Mouse (Mus musculus): Measurements from ENCODE around the gene Pde4dip.

Pde4dip gene

DNA sequence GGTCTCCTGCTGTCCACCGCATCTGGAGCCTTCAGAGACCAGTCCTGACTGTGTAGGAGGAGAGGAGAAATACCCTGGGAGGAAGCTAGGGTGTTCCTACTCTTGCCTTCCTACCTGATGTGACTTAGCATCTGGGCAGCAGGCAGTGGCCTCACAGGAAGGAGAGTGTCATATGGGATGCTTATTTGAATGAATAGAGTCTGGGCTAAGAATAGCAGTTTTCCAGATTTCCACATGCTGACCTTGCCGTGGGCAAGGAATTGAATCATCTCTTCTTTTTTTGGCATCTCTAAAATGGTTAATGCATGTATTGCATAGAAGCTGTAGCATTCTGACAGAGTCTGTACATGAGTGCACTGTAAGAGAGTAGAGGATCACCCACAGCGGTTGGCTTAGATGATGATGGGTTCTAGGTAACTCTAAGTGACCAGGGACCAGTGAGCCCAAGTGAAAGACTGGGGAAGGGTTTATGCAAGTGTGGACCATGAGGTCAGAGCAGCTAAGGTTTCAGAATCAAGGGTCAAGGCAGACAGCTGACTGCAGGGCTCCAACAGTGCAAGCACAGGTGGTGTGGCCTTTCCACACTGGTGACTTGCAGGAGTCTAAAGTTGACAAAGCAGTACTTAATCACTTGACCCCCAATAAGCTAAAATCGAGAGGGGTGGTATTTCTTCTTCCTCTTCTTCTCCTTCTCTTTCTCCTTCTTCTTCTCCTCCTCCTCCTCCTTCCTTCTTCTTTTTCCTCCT is 202.0 kb downstream of the Pde4dip start:
- DNase-seq (ENCODE audit: low spot score), result no peak

DNA sequence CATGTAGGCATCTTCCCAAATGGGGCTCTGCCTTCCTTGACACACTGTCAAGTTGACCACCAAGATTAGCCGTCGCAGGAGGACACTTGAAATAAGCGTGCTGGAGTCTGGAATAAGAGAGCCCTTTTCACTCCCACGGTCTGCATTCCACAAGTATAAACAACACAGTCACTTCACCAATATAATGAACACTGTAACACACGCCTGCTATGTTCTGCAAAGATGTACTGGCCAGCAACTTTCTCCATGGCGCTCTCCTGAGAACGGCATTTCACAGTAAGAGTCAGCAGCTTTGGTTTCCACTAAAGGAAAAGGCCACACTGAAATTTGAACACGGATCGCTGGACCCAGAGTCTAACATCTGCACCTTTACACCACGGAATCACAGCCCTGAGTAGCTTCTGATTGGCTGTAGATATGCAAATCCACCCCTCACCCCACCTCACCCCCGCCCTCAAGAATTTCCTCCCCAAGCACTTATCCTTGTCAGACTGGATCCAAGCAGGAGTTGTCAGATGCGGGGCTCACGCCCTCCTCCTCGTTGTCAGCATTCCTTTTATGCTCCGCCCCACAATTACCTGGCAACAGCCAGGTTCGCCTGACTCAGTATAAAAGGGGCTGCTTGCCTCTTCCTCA is 204.8 kb downstream of the Pde4dip start:
- DNase-seq (ENCODE audit: low spot score), result no peak

DNA sequence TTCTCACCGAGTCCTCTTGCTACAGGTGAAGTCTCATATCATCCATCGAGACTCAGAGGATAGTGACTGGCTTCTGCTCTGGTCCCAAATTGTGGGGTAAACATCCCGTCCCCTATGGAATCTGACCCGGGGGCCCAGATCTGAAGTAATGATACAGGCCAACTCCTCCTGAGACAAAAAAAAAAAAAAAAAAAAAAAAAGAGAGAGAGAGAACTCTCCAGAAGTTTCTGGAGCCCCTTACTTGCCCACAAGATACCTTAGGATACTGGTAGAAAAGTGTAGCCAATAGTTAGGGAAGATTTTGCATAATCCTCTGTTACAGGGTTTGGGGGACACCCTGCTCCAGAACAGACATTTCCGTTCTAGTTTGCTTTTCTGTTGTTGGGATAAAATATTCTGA is 205.9 kb downstream of the Pde4dip start:
- DNase-seq (ENCODE audit: low spot score), result no peak

DNA sequence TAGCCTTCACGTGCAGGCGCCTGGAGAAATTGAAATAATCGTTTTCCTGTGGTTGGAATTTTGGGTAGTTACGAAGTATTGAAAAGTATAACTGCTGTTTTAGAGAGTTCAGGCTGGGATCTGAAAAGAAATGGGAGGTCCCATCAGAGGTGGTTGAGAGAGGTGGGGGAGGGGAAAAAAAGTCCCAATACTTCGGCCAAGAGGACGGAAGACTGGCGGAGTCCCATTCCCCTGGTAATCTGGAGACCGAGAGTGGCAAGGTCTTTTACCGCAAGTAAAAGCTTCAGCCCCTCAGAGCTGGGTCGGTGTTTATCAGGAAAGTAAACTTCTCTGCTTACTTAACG is 206.4 kb downstream of the Pde4dip start:
- no peak for DNase-seq (ENCODE audit: low spot score)

DNA sequence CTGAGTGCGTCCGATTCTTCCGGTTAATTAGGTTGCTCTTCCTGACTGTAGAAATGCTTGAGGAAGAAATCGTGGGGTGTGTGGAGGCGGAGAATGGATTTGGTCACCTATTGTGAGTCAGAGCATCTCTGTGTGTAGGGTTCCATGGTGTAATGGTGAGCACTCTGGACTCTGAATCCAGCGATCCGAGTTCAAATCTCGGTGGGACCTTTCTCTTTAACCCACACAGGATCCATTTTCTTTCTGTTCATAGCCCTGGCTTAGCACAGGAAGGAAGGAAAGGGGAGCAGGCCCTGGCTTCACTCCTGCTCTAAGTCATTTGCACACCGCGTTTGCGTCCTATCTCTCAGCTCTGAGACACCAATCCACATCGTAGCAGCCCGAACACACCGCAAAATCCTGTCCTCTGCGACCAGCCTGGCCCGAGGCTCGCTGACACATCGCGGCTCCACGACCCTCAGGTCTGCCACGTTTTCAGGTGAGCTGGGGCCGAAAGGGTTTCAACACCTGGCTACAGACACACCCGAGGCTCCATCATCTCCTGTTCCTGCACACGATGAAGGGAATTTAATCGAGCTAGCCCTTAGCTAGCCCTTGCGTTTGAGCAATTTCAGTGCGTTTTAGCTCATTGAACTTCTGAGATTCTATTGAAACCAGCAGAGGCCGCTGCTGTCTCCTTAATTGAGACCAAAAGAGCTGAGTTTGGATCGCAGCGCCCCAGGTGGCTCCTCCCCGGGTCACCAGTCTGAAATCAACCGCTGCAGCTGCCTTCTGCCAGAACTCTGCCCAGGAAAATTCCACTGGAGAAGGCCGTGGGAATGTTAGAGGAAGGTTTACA is 207.0 kb downstream of the Pde4dip start:
- peak; percentile 49 for DNase-seq (ENCODE audit: low spot score)

DNA sequence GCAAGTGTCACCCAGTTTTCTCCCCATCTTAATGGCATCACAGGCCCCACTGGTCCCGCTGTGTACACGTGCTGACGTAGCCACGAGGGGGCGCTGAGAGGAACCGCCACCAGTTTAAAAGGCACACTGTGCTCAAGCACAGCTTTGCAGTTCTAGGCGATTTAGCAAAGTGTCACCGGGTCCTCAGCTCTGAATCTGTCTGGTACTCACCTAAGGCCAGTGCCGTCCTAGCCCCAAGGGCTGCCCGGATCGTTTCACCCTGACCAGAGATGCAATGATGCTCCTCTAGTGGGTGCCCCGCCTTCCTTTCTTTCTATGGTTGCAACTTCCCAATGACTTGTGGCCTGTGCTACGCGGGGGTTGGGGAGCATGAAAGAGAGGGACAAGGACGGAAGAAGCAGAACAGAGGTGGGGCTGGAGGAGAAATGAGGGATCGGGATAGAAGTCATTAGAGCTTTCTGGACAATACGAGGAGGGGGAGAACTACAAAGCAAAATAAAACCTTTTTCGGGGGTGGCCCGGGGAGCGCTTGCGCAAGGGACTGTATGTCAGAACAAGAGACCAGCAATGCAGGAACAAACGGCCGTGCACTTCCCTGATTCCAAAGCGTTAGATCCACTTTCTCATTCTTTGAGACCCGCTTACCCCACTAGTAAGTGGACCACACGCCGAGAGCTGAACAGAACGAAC is 207.7 kb downstream of the Pde4dip start:
- DNase-seq (ENCODE audit: low spot score), result peak; percentile 68

DNA sequence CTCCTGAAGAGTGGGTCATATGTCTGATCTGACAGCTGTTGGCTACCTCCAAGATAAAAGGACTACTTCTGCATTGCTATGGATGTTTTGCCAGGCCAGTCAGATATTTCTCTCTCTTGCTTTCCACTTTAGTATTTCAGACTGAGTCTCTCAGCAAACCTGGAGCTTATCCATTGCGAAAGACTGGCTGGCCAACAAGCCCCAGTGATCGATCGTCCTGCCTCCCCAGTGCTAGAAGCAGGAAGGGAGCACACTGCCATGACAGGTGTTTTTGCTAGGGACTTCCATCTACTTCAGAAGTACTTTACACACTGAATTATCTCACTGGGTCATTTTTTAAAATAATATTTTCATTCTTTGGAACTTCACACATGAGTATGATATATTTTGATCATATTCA is 210.1 kb downstream of the Pde4dip start:
- no peak for DNase-seq (ENCODE audit: low spot score)

DNA sequence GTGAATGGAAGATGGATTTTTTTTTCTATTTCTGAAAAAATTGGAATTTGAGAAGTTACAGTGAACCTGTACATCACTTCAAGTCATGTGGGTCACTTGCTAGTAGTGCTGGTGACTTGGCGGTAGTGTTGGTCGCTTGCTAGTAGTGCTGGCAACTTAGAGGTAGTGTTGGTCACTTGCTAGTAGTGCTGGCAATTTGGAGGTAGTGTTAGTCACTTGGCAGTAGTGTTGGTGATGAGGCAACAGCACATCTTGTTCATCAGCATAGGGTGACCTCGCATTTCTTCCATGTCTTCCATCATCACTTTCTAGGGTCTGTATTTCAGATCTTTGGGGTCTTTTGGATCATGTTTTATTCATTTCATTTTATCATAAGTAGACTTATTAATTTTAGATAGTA is 212.4 kb downstream of the Pde4dip start:
- DNase-seq (ENCODE audit: low spot score), result no peak

DNA sequence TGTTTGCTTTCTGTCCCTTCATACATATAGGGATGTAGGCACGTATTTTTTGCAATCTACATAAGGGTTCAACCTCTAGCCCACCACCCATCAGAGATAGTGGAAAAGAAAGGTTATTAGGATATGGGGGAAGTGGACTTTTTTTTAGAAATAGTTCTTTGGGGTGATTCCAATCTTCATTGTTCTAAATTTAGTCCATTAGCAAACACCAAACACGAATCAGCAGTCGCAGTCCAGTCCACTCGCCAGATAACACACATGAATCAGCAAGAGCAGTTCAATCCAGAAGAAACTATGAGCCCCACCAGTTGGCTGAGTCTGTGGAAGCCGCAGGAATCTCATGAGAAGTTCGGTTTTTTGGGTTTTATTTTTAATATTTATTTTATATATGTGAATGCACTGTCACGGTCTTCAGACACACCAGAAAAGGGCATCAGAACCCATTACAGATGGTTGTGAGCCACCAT is 213.8 kb downstream of the Pde4dip start, which contains the start of gene Gm17651:
Gene Gm17651 (minus strand): TSS at position 51 of the 467 bp plus-strand sequence.
- DNase-seq (ENCODE audit: low spot score), result no peak

DNA sequence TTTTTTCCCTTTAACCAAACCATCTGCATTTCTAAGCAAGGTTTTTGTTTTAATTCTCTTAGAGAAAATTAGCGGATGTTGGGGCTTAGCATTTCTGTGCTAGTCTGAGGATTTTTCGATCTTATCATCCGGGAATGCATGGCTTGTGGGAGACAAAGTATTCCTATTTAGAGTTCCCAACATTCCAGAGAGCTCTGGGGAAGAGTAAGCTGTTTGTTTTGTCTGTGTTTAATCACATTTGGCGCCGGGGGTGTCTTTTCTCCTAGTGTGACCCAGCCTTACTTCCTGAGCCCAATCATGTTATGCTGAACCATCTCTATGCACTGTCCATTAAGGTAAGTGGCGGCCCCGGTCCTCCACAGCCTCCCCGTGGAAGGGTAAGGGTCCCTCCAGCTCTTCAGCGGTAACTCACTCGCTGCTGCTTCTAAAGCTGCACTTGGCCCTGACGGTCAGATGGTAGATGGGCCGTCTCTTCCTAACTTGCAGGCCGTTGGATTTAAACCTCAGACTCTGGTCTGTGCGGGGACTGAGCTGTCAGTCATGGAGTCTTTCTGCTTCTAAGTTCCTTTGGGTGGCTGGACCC is 221.3 kb downstream of the Pde4dip start:
- no peak for DNase-seq (ENCODE audit: low spot score)

DNA sequence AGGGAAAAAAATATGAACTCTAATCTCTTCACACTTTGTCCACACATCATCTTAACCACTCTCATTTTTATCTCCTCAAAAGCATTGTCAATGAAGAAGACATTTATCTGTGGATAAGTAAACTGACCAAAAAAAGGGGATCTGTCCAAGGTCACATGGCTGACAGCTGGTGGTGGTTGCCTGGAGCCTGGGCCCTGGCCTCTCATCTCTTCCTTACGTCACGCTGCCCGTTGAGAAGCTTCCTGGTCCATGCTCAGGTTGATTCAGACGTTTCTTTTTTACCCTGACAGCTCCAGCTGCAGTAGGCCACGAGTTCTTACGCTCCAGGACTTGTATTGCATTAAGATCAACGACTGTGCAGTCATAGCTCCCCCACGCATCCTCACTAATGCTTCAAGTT is 222.4 kb downstream of the Pde4dip start:
- DNase-seq (ENCODE audit: low spot score), result no peak

DNA sequence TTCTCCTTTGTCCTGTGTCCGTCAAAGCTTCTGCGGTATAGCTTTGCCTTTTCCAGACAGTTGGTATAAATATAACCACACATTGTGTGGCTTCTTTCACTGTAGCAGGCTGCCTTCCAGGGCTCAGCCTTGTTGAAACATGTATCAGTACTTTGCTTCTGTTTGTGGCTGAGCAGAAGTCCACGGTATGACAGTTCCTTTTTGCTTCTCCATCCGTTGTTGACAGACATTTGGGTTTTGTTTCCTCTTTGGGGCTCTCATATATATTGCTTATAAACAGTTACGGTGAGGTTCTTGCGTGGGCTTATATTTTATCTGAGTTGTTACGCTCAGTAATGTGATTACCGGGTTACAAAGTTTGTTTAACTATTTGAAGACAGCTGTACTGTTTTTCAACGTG is 223.0 kb downstream of the Pde4dip start:
- no peak for DNase-seq (ENCODE audit: low spot score)

DNA sequence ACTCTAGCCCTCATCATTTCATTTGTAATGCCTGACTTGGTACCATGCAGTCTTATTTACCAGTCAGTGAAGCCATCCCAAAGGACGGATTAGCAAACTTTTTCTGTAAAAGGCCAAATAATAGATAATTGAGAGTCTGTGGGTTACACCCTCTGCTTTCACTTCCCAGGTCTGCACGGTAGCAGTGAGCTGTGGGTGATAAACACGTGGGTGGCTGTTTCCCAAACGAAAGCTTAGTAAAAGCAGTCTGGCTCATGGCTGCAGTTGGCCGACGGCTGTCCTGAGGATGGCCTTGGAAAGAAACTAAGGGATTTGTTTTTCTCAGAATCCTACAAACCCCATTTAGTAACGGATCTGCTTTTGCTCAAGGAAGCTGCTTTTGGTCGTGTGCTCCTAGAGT is 227.3 kb downstream of the Pde4dip start:
- DNase-seq (ENCODE audit: low spot score), result peak; percentile 6

DNA sequence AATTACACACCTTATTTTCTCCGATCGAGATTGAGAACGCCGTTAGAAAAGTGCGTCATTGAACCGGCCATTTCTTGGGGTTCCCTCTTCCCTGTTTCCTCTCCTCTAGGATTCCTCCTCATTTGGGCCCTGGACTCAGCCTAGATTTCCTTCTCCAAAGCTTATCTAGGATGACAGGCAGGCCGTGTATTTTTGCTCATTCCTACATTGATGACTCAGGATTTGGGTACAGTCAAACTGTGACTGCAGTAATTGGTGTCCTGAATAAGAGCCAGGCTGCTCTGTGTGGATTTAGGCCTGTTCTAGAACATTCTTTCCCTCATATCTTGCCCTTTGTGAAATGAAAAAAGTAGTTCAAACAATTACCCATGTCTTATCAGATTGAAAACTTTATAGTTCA is 228.8 kb downstream of the Pde4dip start:
- DNase-seq (ENCODE audit: low spot score), result no peak

DNA sequence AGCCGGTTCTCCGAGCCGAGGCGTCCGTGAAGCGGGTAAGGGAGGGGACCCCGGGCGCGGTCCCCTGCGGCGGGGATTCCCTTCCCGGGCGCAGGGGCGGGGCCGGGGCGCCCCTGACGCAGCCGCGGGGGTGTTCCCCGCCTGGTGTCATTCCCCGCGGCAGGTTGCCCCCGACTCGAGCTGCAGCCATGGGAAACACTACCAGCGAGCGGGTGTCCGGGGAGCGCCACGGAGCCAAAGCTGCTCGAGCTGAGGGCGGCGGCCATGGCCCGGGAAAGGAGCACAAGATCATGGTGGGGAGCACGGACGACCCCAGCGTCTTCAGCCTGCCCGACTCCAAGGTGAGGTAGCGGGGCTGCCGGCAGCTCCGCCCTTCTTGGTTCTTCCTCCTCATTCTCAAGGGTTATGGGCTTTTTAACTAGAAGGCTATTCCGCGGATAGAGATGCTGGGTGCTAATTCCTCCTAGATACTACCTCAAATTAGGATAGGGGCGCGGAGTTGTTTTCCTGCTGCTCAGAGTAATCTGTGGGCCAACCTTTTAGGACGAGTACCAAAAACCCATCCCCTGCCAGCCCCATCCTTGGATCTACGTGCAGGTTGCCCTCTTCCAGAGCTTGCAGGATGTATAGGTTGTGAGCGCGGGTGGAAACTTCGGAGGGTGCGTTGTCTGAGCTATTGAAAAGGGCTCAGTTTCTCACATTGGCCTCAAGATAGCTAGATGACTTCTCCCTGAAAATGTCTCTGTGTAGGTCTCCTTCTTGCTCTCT is 229.9 kb downstream of the Pde4dip start:
- peak; percentile 10 for DNase-seq (ENCODE audit: low spot score)

DNA sequence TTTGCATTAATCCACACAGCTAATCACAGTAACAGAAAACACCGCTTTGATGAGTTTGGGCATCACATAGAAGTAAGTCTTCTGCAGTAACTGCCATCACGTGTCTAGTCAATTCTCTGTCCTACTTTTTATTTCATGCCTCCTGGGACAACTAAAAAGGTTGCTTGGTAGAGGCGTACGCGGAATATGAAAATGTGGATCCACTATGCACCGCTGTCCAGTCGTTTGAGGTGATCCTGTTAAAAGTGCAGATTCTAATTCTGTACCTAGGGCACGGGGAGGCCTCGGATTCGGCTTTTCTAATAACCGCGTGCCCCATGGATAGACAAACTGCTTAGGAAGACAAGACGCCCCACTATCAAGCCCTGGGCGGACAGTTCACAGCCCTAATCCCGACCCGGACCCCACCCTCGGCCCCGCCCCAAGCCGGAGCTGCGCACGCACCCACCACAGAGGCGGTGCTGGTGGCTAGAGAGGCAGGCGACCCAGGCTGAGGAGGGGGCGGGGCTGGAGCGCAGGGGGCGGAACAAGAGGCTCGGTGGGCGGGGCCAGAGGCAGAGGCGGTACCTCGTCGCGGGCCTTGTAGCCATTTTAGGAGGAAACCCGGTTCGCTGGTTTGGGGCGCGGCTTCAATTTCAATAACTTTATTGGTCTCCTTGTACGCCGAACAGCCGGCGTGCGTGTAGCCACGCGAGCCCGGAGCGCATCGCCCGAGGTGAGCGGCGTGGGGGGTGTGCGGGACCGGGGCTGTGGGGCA is 230.7 kb downstream of the Pde4dip start, which contains the start of gene Prkab2:
Gene Prkab2 (plus strand): TSS at position 539 of the 757 bp plus-strand sequence.
- peak; percentile 96 for DNase-seq (ENCODE audit: low spot score)

DNA sequence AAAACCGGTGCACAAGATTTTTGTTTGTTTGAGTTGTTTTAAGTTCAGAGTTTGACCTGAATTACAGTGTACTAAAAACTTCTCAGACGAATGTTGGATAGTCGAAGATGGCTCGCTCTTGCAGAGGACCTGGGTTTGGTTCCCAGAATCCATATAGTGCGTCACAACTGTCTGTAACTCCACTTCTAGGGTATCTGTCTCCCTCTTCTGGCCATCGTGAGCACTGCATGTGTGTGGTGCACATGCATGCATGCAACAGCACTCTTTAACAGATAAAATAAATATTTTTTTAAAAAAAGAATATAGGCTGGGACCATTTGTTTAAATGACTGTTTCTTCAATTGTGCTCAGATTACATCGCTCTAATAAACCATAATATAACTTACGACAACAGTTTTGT is 233.6 kb downstream of the Pde4dip start:
- peak; percentile 27 for DNase-seq (ENCODE audit: low spot score)

DNA sequence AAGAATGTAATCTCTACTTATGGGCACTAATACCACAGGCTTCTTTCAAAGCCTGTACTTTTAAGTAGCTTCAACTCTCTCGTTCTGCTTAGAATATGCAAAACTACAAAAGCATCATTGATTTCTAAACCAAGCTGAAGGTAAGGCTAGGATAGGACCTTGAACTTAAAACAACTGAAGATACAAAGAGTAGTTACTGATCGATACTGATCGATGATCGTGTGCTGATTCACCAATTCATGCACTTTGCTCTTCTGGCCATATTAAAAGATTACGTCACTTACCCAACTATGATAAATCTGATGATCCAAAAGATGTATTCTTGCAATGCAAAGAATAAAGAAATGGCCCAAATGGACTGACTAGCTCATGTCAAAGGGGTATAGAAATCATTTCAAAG is 234.7 kb downstream of the Pde4dip start:
- no peak for DNase-seq (ENCODE audit: low spot score)

DNA sequence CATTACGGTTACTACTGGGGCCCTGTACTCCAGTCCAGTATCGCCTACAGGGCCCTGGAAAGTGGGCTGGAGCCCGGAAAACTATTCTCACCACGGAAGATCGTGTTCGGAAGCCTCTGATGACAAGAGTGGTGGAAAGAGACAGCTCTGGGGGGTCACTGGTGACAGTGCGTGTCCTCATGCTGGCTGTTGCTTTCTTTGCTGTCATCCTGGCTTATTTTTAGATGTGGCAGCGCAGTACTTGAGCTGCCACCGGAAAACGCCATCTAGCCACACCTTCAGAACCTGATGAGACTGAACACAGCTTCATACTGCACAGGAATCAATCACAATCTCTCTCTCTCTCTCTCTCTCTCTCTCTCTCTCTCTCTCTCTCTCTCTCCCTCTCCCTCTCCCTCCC is 236.9 kb downstream of the Pde4dip start:
- DNase-seq (ENCODE audit: low spot score), result no peak

DNA sequence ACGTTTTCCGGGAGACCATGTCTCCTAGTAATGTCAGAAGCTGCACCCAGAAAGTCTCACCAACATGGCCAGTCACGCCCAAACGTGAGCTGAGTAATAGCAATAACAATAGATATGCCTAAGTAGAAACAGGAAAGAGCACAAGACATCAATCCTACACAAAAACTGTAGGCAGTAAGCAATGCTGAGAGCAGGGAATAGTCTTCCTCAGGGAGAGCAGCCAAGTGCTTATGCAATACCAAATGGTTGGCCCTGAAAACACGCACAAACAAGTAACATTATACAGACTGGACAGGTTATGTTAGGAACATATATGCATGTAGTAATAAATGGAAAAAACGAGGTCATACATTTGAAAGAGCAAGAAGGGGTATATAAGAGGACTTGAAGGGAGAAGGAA is 239.0 kb downstream of the Pde4dip start:
- no peak for DNase-seq (ENCODE audit: low spot score)
